Mouse (Mus musculus): ENCODE measurements around the gene Enpp1. TPM values are rescaled to one million over a fixed set of nuclear protein-coding genes. Genes with fewer than 3 reads are reported as not detected.

The Enpp1 gene
- total and polyA plus RNA-seq, 3 experiments: 0.12 to 0.15 TPM; not detected in 1

GRCm38 (mm10) chr10:24635331-24635815 is 76.6 kb downstream of the Enpp1 start:
- H3K27me3 ChIP-seq (ENCODE audit: control insufficient read depth in 1 of 2, insufficient read depth in 2 of 2, low read length in 2 of 2): no peaks in the 10 kb centered on the region
- H3K36me3 ChIP-seq (ENCODE audit: control insufficient read depth in 1 of 2, insufficient read depth in 2 of 2, low read length in 2 of 2): peaks cover 0 to under 1% of the 10 kb centered on the region in 2 experiments; a peak in 2 of 4 replicates
- no peaks in the 10 kb centered on the region for H3K9me3 ChIP-seq (replicated peaks; ENCODE audit: insufficient read depth, low read length)
- H3K4me1 ChIP-seq (ENCODE audit: control insufficient read depth in 1 of 2, insufficient read depth in 2 of 2, low read length in 2 of 2): peaks cover 3 to 9% of the 10 kb centered on the region in 2 experiments
- H3K79me2 ChIP-seq (ENCODE audit: control insufficient read depth, insufficient read depth, low read length, poor library complexity): no peaks in the 10 kb centered on the region
- DNase-seq (ENCODE audit: low read depth, low spot score): peak; percentile 86
- peak overlapping the region; percentile 61 for H3K27ac ChIP-seq (ENCODE audit: control insufficient read depth, low read depth, low read length)
- peak overlapping the region; percentile 55 for H3K9ac ChIP-seq (ENCODE audit: control insufficient read depth, low read depth, low read length, poor library complexity, severe bottlenecking)
- peak overlapping the region; percentile 54 to 69 for H3K4me3 ChIP-seq (ENCODE audit: control insufficient read depth in 1 of 2, insufficient read depth in 1 of 2, low read depth in 2 of 2, low read length in 2 of 2)
- TF ChIP-seq ETS1 (IDR thresholded peaks at IDR 0.05; ENCODE audit: low read depth, low read length) (peak; percentile 56), SIN3A (IDR thresholded peaks at IDR 0.05; ENCODE audit: low read length) (peak; percentile 78), MYC (IDR thresholded peaks at IDR 0.05; ENCODE audit: low read depth, low read length) (peak; percentile 58; the same call in 1 of the 2 replicates), UBTF (IDR thresholded peaks at IDR 0.05; ENCODE audit: borderline replicate concordance, insufficient read depth, low read depth, low read length) (no peak), ZC3H11A (IDR thresholded peaks at IDR 0.05; ENCODE audit: low read depth, low read length) (no peak), SMC3 (IDR thresholded peaks at IDR 0.05; ENCODE audit: low read depth, low read length) (no peak), GATA1 (IDR thresholded peaks at IDR 0.05; ENCODE audit: low read depth, low read length) (0 out of 2 replicates have a peak, but pooled peaks have one; percentile 22), CTCF (IDR thresholded peaks at IDR 0.05 in 2 of 3, conservative IDR thresholded peaks at IDR 0.05 in 1 of 3; ENCODE audit: control insufficient read depth in 1 of 3, insufficient read depth in 1 of 3, low read depth in 2 of 3, low read length in 3 of 3, poor library complexity in 1 of 3, severe bottlenecking in 1 of 3) (no peak; a peak in 1 of 6 replicates), ELF1 (IDR thresholded peaks at IDR 0.05; ENCODE audit: low read depth, low read length) (peak; percentile 53; the same call in 1 of the 2 replicates), EP300 (IDR thresholded peaks at IDR 0.05; ENCODE audit: low read depth in 1 of 2, low read length in 2 of 2) (peak; percentile 33 to 44; a peak in 2 of 4 replicates), MYB (IDR thresholded peaks at IDR 0.05; ENCODE audit: low read depth, low read length) (no peak), RCOR1 (IDR thresholded peaks at IDR 0.05; ENCODE audit: low read depth, low read length) (peak; percentile 27; the same call in 1 of the 2 replicates), NELFE (IDR thresholded peaks at IDR 0.05; ENCODE audit: low read depth, low read length) (peak; percentile 47), BHLHE40 (IDR thresholded peaks at IDR 0.05; ENCODE audit: borderline replicate concordance, low read depth, low read length) (no peak), NRF1 (IDR thresholded peaks at IDR 0.05; ENCODE audit: insufficient read depth, low read depth, low read length, poor library complexity, severe bottlenecking) (peak; percentile 41; the same call in 1 of the 2 replicates), TCF12 (IDR thresholded peaks at IDR 0.05; ENCODE audit: low read depth, low read length) (no peak), POLR2AphosphoS2 (IDR thresholded peaks at IDR 0.05; ENCODE audit: low read length) (no peak), RAD21 (IDR thresholded peaks at IDR 0.05; ENCODE audit: low read depth, low read length) (no peak), CHD1 (IDR thresholded peaks at IDR 0.05; ENCODE audit: low read depth, low read length) (no peak), MAX (IDR thresholded peaks at IDR 0.05; ENCODE audit: low read length) (peak; percentile 97), MAZ (IDR thresholded peaks at IDR 0.05; ENCODE audit: low read depth, low read length) (no peak; the same call in 1 of the 2 replicates), POLR2AphosphoS5 (IDR thresholded peaks at IDR 0.05; ENCODE audit: borderline replicate concordance, low read depth, low read length) (no peak), KAT2A (conservative IDR thresholded peaks at IDR 0.05; ENCODE audit: low read depth, low read length) (no peak), GABPA (IDR thresholded peaks at IDR 0.05; ENCODE audit: low read depth, low read length) (no peak), POLR2A (IDR thresholded peaks at IDR 0.05; ENCODE audit: control insufficient read depth in 1 of 2, insufficient read depth in 1 of 2, low read depth in 1 of 2, low read length in 2 of 2, poor library complexity in 1 of 2) (0 out of 4 replicates have a peak, but pooled peaks of 1 of the 2 experiments have one; percentile 42), HCFC1 (IDR thresholded peaks at IDR 0.05; ENCODE audit: low read depth, low read length) (peak; percentile 47), MAFK (IDR thresholded peaks at IDR 0.05; ENCODE audit: borderline replicate concordance, low read depth, low read length) (no peak), USF1 (IDR thresholded peaks at IDR 0.05; ENCODE audit: low read depth, low read length) (peak; percentile 88), ZMIZ1 (IDR thresholded peaks at IDR 0.05; ENCODE audit: low read depth, low read length) (peak; percentile 44; the same call in 1 of the 2 replicates), JUND (IDR thresholded peaks at IDR 0.05; ENCODE audit: low read depth, low read length) (no peak), CHD2 (IDR thresholded peaks at IDR 0.05; ENCODE audit: low read length) (no peak), USF2 (IDR thresholded peaks at IDR 0.05; ENCODE audit: borderline replicate concordance in 1 of 2, insufficient read depth in 1 of 2, low read depth in 1 of 2, low read length in 2 of 2) (0 out of 4 replicates have a peak, but pooled peaks of 1 of the 2 experiments have one; percentile 56), ZKSCAN1 (IDR thresholded peaks at IDR 0.05; ENCODE audit: low read depth, low read length) (no peak), ZNF384 (IDR thresholded peaks at IDR 0.05; ENCODE audit: low read depth, low read length) (no peak), TBP (IDR thresholded peaks at IDR 0.05; ENCODE audit: low read depth, low read length) (no peak), MEF2A (IDR thresholded peaks at IDR 0.05; ENCODE audit: extremely low read depth, insufficient replicate concordance, low read depth, low read length, poor library complexity, severe bottlenecking) (no peak)

All from MEL (cell line).